Comparison of ENCODE assay signal across 14 mouse cellular contexts in genomic region chr2:33414019-33414418, GRCm38 (mm10).
"Had no signal": no experiment of that assay in that cellular context is flagged by ENCODE, and none has a peak within 500 bp of the region (broad histone marks: within the 10 kb centered on the region; RNA-seq: fewer than 3 reads in every experiment).

No protein-coding gene starts in this region.

- H3K27me3 ChIP-seq: liver, embryonic 12.5 days; megakaryocyte, embryonic 14.5 days; midbrain, embryonic 13.5 days; midbrain, embryonic 15.5 days; neural tube, embryonic 12.5 days; stomach, embryonic 15.5 days had no signal

- H3K27ac ChIP-seq: liver, embryonic 12.5 days; liver, embryonic 14.5 days; macrophage; midbrain, embryonic 13.5 days; midbrain, embryonic 15.5 days; neural tube, embryonic 12.5 days; stomach, embryonic 15.5 days; stomach, postnatal 0 days had no signal

- H3K4me1 ChIP-seq: midbrain, embryonic 13.5 days; midbrain, embryonic 15.5 days; neural tube, embryonic 12.5 days had no signal

- H3K4me3 ChIP-seq: liver, embryonic 12.5 days; megakaryocyte, embryonic 14.5 days; midbrain, embryonic 13.5 days; midbrain, embryonic 15.5 days; neural tube, embryonic 12.5 days; stomach, embryonic 15.5 days had no signal

- DNase-seq: right cerebral cortex, postnatal 14 days; thymus, adult 2 months; thymus, postnatal 14 days; thymus, postnatal 36 days had no signal

- H3K9me3 ChIP-seq: liver, embryonic 12.5 days; megakaryocyte, embryonic 14.5 days; midbrain, embryonic 13.5 days; midbrain, embryonic 15.5 days; neural tube, embryonic 12.5 days; stomach, embryonic 15.5 days had no signal

- H3K4me2 ChIP-seq: liver, embryonic 12.5 days; midbrain, embryonic 11.5 days; midbrain, embryonic 13.5 days; midbrain, embryonic 15.5 days; neural tube, embryonic 12.5 days; stomach, embryonic 15.5 days had no signal

- H3K9ac ChIP-seq: liver, embryonic 12.5 days; liver, embryonic 14.5 days; midbrain, embryonic 13.5 days; midbrain, embryonic 15.5 days; neural tube, embryonic 12.5 days; stomach, embryonic 15.5 days had no signal

- ATAC-seq: liver, embryonic 12.5 days; midbrain, embryonic 13.5 days; midbrain, embryonic 15.5 days had no signal
